Mouse (Mus musculus) midbrain, embryonic 11.5 days (tissue): Measurements from ENCODE around the gene Mettl7a1. TPM values are rescaled to one million over a fixed set of nuclear protein-coding genes. Genes with fewer than 3 reads are reported as not detected.
"Not testable (repeated sequence)": the region's sequence is repeated elsewhere in the genome, so short reads cannot be mapped to it uniquely, and the experiment has no call there.

Experiments
- ATAC-seq: fragments of 200-750 bp; cut with Nextera tagmentation; 2 replicates; pipeline ENCODE4 v1.8.0; 2017; ENCODE audit warnings: moderate TSS enrichment, moderate library complexity; ENCODE audit not compliant: low FRiP score
- DNase-seq: peaks from one replicate; pipeline ENCODE4 v3.0.0; 2015; ENCODE audit warnings: low spot score; ENCODE audit errors: missing footprints
- H3K27ac ChIP-seq: fragments of 300-500 bp; sonication (generic); 2 replicates; pipeline ENCODE4 v1.5.1; 2014; ENCODE audit warnings: low read depth, low read length
- H3K27me3 ChIP-seq: fragments of 300-500 bp; sonication (generic); 2 replicates; pipeline ENCODE4 v1.6.1; 2014; ENCODE audit warnings: mild to moderate bottlenecking, low read length, moderate library complexity, mixed read lengths; ENCODE audit not compliant: control insufficient read depth, insufficient read depth
- H3K36me3 ChIP-seq: fragments of 300-500 bp; sonication (generic); 2 replicates; pipeline ENCODE4 v1.6.1; 2014; ENCODE audit warnings: mild to moderate bottlenecking, low read length, moderate library complexity, mixed read lengths; ENCODE audit not compliant: control insufficient read depth, insufficient read depth
- H3K4me1 ChIP-seq: fragments of 300-500 bp; sonication (generic); 2 replicates; pipeline ENCODE4 v1.6.1; 2014; ENCODE audit warnings: low read length; ENCODE audit not compliant: control insufficient read depth, insufficient read depth
- H3K4me2 ChIP-seq: fragments of 300-500 bp; sonication (generic); 2 replicates; pipeline ENCODE4 v1.6.1; 2014; ENCODE audit warnings: mild to moderate bottlenecking, moderate library complexity
- H3K4me3 ChIP-seq: fragments of 300-500 bp; sonication (generic); 2 replicates; pipeline ENCODE4 v1.5.1; 2014; ENCODE audit warnings: low read depth, low read length
- H3K9ac ChIP-seq: fragments of 300-500 bp; sonication (generic); 2 replicates; pipeline ENCODE4 v1.6.1; 2014; ENCODE audit warnings: low read length
- H3K9me3 ChIP-seq: fragments of 300-500 bp; sonication (generic); 2 replicates; pipeline ENCODE4 v1.6.1; 2016; ENCODE audit warnings: low read length; ENCODE audit not compliant: control insufficient read depth
- WGBS: fragments of 180-500 bp; shearing (Covaris S2); extraction: QIAGEN DNeasy Blood & Tissue Kit; methylation state at CpG from one replicate; pipeline ENCODE4 v1.1.7; 2014; 5-methylcytosine and 5-hydroxymethylcytosine counted together
- polyA plus RNA-seq: library from polyadenylated mRNA; unstranded; fragments of >200 nt; fragmentation: Nextera tagmentation; extraction: Ambion mirVana; gene quantifications from 2 replicates; pipeline ENCODE4 v1.2.1, GENCODE M21; 2014

The Mettl7a1 gene
- 4.0 and 5.1 TPM in 2 replicates for polyA plus RNA-seq

DNA sequence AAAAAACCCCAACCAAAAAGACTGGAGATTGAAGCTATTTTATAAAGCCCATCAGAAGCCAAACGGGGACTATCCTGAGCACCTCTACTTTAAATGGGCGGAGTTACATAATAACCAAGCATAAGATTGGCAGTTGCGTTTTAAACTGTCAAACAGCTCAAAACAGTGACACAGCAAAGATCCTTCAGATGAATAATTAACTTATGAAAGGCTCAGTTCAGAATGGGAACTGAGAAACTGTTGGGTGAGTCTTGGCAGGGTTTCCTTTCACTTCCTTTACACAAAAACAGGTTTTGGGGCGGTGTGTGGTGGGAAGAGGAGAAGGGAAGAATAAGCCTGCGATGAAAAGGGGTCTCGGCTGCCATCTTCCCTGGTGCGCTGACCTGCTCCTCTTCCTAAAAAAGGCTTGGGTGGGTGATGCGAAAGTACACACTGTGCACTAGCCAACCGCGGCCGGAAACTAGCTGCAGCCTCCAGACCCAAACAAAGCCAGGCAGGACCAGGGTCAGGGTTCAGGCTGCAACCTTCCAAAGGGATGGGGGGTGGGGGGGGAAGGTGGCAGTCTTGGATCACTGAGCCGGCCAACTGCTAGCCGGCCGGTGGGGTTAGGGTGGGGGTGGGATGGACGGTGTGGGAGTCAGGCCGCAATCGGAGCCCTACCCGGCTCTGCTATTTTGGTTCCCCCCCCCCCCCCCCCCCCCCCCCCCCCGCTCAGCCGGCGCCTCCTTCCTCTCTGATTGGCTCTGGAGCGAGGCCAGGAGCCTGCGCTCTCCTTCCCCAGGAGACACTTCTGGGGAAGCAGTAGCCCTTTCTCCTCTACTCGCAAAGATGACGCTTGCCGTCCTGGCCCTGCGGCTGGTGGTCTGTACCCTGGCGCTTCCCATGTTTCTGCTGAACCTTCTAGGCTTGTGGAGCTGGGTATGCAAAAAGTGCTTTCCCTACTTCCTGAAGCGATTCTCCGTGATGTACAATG lies at the start of gene Mettl7a1:
TSS of gene Mettl7a1 (plus strand) at position 122 of the 973 bp plus-strand sequence.
- WGBS = 4% methylated on average over 21 of the region's 30 CpGs
- Histone ChIP-seq H3K27me3 (no peaks in the 10 kb centered on the region), H3K36me3 (no peaks in the 10 kb centered on the region), H3K9ac (peak within 1 kb of the TSS; percentile 76), H3K4me3 (peak within 1 kb of the TSS; percentile 34), H3K4me1 (peaks cover 10% of the 10 kb centered on the region), H3K9me3 (no peaks in the 10 kb centered on the region), H3K4me2 (peak within 1 kb of the TSS; percentile 48), H3K27ac (peak within 1 kb of the TSS; percentile 86)
- DNase-seq = peak; percentile 96
- ATAC-seq = peak; percentile 83

GRCm38 (mm10) chr15:100256386-100256785 lies 47.6 kb upstream of the Mettl7a1 start:
- Histone ChIP-seq H3K9ac (no peak overlapping the region), H3K4me3 (no peak overlapping the region), H3K36me3 (peaks cover 28% of the 10 kb centered on the region), H3K9me3 (no peaks in the 10 kb centered on the region), H3K27me3 (no peaks in the 10 kb centered on the region), H3K4me1 (no peaks in the 10 kb centered on the region), H3K4me2 (no peak overlapping the region), H3K27ac (no peak overlapping the region)
- DNase-seq = no peak
- no peak for ATAC-seq
- WGBS = 90% methylated on average over 6 of the region's 6 CpGs

GRCm38 (mm10) chr15:100257305-100257704 lies 46.6 kb upstream of the Mettl7a1 start:
- Histone ChIP-seq H3K9ac (no peak overlapping the region), H3K4me2 (no peak overlapping the region), H3K4me1 (no peaks in the 10 kb centered on the region), H3K27me3 (no peaks in the 10 kb centered on the region), H3K4me3 (no peak overlapping the region), H3K9me3 (no peaks in the 10 kb centered on the region), H3K36me3 (peaks cover 28% of the 10 kb centered on the region), H3K27ac (no peak overlapping the region)
- whole genome bisulfite sequencing = 93% methylated on average over 5 of the region's 5 CpGs
- ATAC-seq = no peak
- no peak for DNase-seq

- Histone ChIP-seq H3K9me3 (no peaks in the 10 kb centered on the region), H3K9ac (no peak overlapping the region), H3K27ac (no peak overlapping the region), H3K4me2 (no peak overlapping the region), H3K4me3 (no peak overlapping the region), H3K27me3 (no peaks in the 10 kb centered on the region), H3K36me3 (peaks cover 24% of the 10 kb centered on the region), H3K4me1 (no peaks in the 10 kb centered on the region)
- DNase-seq = no peak
- 96% methylated on average over 7 of the region's 7 CpGs for WGBS
- no peak for ATAC-seq
Measured at GRCm38 (mm10) chr15:100258646-100259425, 45.1 kb upstream of the Mettl7a1 start.

DNA sequence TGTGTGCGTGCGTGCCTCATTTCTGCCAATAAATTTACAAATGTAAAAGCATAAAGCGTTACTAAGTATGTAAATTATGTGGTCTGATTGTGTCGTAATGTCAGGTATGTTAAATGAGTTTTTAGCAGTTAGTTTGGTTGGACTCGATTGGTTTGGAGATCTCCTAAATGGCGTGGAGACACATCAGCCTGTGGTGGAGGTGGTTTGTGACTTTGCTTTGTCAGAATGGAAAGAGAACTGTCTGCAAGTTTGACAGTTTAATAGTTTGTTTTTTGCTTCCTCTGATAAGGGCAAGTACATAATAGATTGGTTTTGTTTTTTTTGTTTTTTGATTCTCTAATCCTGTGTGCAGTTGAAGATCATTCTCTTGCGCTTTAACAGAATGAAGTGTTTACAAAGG lies 43.6 kb upstream of the Mettl7a1 start:
- peaks cover 12% of the 10 kb centered on the region for H3K36me3 ChIP-seq
- WGBS = 96% methylated on average over 6 of the region's 7 CpGs

DNA sequence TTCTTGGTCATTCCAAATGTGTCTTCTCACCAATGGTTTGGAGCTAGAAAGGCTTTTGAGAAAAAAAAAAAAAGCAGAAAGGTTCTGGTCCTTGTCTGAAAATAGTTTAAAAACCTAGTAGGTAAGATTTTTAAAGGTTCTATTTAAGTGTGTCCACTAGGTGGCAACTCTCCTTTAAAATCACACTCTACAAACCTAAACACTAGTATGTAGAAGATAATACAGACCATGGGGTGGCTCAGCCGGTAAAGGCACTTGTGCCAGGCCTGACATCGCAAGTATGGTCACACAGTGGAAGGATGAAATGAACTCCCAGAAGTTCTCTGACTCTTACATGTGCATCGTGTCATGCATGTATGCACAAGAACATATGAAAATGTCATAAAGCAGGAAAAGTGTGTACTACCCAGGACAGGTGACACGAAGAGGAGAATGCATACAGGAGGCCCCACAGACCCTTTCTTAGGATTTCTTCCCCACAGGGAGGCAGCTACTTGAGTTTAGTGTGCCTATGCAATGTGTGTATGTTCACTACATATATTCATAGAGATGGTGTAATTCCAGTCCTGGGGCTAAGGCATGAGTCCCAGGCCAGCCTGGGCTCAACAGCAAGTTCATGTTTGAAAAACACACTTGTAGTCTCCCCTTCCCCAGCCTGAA lies 40.6 kb upstream of the Mettl7a1 start:
- ATAC-seq (no peak), DNase-seq (peak; percentile 84)
- peaks cover 5% of the 10 kb centered on the region; the same call in 1 of the 2 replicates for H3K36me3 ChIP-seq
- no peaks in the 10 kb centered on the region for H3K9me3 ChIP-seq
- no peak overlapping the region for H3K4me2 ChIP-seq
- 20% methylated on average over 4 of the region's 4 CpGs for WGBS
- H3K4me3 ChIP-seq = no peak overlapping the region
- H3K4me1 ChIP-seq = no peaks in the 10 kb centered on the region
- no peaks in the 10 kb centered on the region for H3K27me3 ChIP-seq
- H3K27ac ChIP-seq = no peak overlapping the region
- no peak overlapping the region for H3K9ac ChIP-seq

More for the DNA sequence above, 43.6 kb upstream of the Mettl7a1 start:
- not testable (repeated sequence) for H3K4me3 ChIP-seq, H3K27me3 ChIP-seq, H3K9me3 ChIP-seq, H3K4me2 ChIP-seq, H3K4me1 ChIP-seq, H3K9ac ChIP-seq, H3K27ac ChIP-seq, DNase-seq, ATAC-seq

GRCm38 (mm10) chr15:100265586-100266325 lies 38.2 kb upstream of the Mettl7a1 start:
- DNase-seq (no peak), ATAC-seq (no peak)
- Histone ChIP-seq H3K4me1 (no peaks in the 10 kb centered on the region), H3K27ac (no peak overlapping the region), H3K9ac (no peak overlapping the region), H3K36me3 (no peaks in the 10 kb centered on the region), H3K4me2 (no peak overlapping the region), H3K4me3 (no peak overlapping the region), H3K9me3 (no peaks in the 10 kb centered on the region), H3K27me3 (no peaks in the 10 kb centered on the region)
- WGBS = 80% methylated on average over 4 of the region's 5 CpGs

DNA sequence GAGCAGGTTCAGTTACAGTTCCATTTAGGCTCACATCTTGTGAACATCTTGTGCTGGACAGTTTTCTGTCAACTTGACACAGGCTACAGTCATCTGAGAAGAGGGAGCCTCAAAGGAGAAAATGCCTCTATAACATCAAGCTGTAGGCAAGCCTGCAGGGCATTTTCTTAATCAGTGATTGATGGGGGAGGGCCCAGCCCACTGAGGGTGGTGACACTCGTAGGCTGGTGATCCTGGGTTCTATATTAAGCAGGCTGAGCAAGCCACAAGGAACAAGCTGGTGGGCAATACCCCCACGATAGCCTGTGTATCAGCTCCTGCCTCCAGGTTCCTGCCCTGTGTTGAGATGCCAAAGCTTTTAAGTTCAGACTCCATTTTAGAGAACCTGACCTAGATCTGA lies 35.0 kb upstream of the Mettl7a1 start:
- H3K9ac ChIP-seq = no peak overlapping the region

More for the DNA sequence above, 35.0 kb upstream of the Mettl7a1 start:
- Histone ChIP-seq H3K27ac (no peak overlapping the region), H3K27me3 (no peaks in the 10 kb centered on the region), H3K4me1 (no peaks in the 10 kb centered on the region), H3K9me3 (no peaks in the 10 kb centered on the region), H3K4me2 (no peak overlapping the region), H3K36me3 (no peaks in the 10 kb centered on the region), H3K4me3 (no peak overlapping the region)
- 76% methylated on average over 2 of the region's 2 CpGs for WGBS
- DNase-seq (no peak), ATAC-seq (no peak)
